Mouse (Mus musculus): ENCODE data around the gene Efna2. TPM values are rescaled to one million over a fixed set of nuclear protein-coding genes. Genes with fewer than 3 reads are reported as not detected.

Efna2 gene
- polyA plus RNA-seq, 1 experiment, result 0.51 TPM

DNA sequence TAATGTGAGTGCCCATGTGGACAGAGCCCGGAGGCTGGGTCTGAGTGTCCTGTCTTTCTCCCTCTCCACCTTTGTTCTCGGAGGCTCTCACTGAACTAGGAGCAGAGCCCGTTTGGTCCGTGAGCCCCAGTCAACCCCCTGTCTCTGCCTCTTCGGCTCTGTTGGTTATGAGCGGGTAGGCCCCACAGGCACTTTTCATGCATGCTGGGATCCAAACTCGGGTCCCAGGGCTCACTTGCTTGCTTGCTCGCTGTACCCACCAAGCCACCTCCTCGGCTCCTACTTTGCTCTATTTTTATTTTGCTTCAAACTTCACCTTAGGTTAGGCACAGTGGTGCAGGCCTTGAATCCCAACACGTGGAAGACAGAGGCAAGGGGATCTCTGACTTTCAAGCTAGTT lies 8.5 kb downstream of the Efna2 start:
- Histone ChIP-seq H3K27ac (ENCODE audit: insufficient read depth, low read depth, low read length) (no peak overlapping the region), H3K4me3 (ENCODE audit: insufficient read depth, low read length) (no peak overlapping the region), H3K4me1 (ENCODE audit: control insufficient read depth, insufficient read depth, low read length) (no peaks in the 10 kb centered on the region; the same call in 1 of the 2 replicates)
- no peak for TF ChIP-seq CTCF (IDR thresholded peaks at IDR 0.05; ENCODE audit: low read depth, low read length)
- TF ChIP-seq POLR2A (IDR thresholded peaks at IDR 0.05; ENCODE audit: borderline replicate concordance, low read depth, low read length), result no peak

DNA sequence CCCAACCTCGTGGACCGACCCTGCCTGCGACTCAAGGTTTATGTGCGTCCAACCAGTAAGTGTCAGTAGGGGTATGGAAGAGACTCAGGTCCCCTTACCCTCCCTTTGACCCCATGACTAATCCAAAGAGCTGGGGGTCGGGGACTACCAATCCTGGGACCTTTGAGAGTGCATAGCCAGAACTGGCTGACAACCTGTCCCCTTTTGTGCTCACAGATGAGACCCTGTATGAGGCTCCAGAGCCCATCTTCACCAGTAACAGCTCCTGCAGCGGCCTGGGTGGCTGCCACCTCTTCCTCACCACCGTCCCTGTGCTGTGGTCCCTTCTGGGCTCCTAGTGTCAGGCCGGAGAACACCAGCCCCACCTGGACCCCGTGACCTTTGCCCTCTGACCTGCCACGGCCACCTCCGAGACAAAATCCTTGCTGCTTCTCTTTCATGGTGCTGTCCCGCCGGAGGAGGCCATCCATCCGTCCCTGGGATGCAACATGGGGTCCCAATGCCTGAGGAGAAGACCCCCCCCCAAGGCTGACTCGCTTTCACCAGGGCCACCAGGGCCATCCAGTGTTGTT lies 9.3 kb downstream of the Efna2 start:
- Histone ChIP-seq H3K4me1 (ENCODE audit: control insufficient read depth, insufficient read depth, low read length) (no peaks in the 10 kb centered on the region; the same call in 1 of the 2 replicates), H3K4me3 (ENCODE audit: insufficient read depth, low read length) (no peak overlapping the region), H3K27ac (ENCODE audit: insufficient read depth, low read depth, low read length) (no peak overlapping the region)
- TF ChIP-seq POLR2A (IDR thresholded peaks at IDR 0.05; ENCODE audit: borderline replicate concordance, low read depth, low read length) (no peak), CTCF (IDR thresholded peaks at IDR 0.05; ENCODE audit: low read depth, low read length) (no peak)

DNA sequence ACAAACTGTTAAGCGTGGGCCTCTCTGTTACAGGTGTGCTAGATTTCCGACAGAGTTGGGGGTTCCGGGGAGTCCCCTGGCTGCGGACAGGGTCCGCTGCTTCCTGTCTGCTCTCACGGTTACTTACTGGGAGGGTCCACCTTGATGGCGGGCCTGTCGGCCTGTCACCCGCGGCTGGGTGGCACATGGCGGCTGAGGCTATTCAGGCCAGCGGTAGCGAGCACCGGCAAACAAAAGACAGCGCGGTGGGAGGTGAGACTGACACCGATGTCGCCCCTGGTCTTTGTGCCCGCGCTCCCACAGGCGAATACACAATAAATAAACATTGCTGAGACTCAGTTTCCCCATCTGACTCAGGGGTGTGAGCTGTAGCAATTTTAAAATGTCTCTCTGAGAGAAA lies 10.7 kb downstream of the Efna2 start:
- TF ChIP-seq CTCF (IDR thresholded peaks at IDR 0.05; ENCODE audit: low read depth, low read length), result no peak
- TF ChIP-seq POLR2A (IDR thresholded peaks at IDR 0.05; ENCODE audit: borderline replicate concordance, low read depth, low read length), result no peak
- peak overlapping the region; percentile 37; the same call in 1 of the 2 replicates for H3K4me3 ChIP-seq (ENCODE audit: insufficient read depth, low read length)

DNA sequence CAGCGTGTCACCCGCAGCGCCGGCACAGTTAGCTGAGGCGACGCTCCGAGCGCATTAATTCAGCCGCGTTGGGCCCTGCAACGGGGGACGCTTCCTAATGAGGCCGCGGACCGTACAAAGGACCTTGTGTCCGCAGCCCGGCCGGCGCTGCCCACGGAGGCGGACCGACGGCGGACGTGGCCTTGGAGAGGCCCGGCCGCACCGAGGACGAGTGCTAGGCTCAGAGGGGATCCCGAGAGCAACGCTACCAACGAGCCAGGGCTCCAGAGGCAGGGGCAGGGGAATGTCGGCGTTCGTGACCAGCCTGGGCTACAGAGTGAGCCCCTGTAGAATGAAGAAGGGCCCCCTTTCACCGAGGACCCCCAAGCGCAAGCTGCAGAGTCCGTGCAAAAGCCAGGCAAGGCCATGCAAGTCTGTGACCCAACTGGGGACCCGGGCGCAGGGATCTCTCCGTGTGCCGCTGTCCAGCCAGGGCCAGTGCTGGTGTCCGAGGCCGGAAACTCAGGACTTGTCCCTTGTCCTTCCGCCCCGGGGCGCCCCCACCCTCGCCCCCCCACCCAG lies 11.3 kb downstream of the Efna2 start:
- H3K4me3 ChIP-seq (ENCODE audit: insufficient read depth, low read length), result peak overlapping the region; percentile 37
- no peaks in the 10 kb centered on the region; the same call in 1 of the 2 replicates for H3K4me1 ChIP-seq (ENCODE audit: control insufficient read depth, insufficient read depth, low read length)
- TF ChIP-seq POLR2A (IDR thresholded peaks at IDR 0.05; ENCODE audit: borderline replicate concordance, low read depth, low read length) (no peak), CTCF (IDR thresholded peaks at IDR 0.05; ENCODE audit: low read depth, low read length) (no peak)
- H3K27ac ChIP-seq (ENCODE audit: insufficient read depth, low read depth, low read length), result no peak overlapping the region

More for the DNA sequence above, 10.7 kb downstream of the Efna2 start:
- H3K4me1 ChIP-seq (ENCODE audit: control insufficient read depth, insufficient read depth, low read length), result no peaks in the 10 kb centered on the region; the same call in 1 of the 2 replicates
- H3K27ac ChIP-seq (ENCODE audit: insufficient read depth, low read depth, low read length), result no peak overlapping the region

DNA sequence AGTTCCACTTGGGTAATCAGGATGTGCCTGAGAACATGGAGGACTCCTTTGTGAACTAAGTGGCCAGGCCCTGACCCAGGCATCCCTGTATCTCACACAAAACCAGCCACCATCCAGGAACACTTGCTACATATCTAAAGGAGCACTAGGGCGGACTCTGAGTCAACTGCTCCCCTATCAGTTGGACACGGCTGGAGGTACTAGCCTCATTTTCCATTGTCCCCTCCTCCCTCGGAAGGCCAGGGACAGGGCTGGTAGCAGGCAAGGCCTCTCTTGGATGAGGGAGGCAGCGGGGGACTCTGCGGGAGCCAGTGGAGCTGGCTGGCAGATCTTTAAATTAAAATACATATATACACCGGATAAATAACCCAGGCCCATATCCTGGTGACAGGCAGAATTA lies 14.7 kb downstream of the Efna2 start:
- Histone ChIP-seq H3K4me3 (ENCODE audit: insufficient read depth, low read length) (no peak overlapping the region), H3K27ac (ENCODE audit: insufficient read depth, low read depth, low read length) (no peak overlapping the region), H3K4me1 (ENCODE audit: control insufficient read depth, insufficient read depth, low read length) (no peaks in the 10 kb centered on the region; the same call in 1 of the 2 replicates)
- TF ChIP-seq POLR2A (IDR thresholded peaks at IDR 0.05; ENCODE audit: borderline replicate concordance, low read depth, low read length) (no peak), CTCF (IDR thresholded peaks at IDR 0.05; ENCODE audit: low read depth, low read length) (no peak)

DNA sequence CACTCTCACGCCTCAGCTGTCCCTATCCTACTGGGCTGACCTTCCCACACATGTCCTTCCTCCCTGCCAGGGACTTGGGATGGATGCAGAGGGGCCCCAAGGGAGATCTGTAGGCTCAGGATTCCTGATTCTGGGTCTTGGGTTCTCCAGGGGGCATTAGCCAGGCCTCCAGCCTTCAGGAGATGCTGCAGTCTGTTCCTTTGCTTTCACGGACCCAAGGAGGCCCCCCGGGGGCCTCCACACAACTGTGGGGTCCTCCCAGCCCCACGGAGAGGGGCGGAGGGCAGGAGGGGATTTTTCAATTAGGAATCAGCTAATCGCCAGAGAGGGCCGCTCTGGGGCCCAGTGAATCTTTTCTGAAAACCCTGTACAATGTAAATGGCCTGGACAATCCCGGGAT lies 15.2 kb downstream of the Efna2 start:
- no peak for TF ChIP-seq POLR2A (IDR thresholded peaks at IDR 0.05; ENCODE audit: borderline replicate concordance, low read depth, low read length)
- no peak for TF ChIP-seq CTCF (IDR thresholded peaks at IDR 0.05; ENCODE audit: low read depth, low read length)
- Histone ChIP-seq H3K4me1 (ENCODE audit: control insufficient read depth, insufficient read depth, low read length) (no peaks in the 10 kb centered on the region; the same call in 1 of the 2 replicates), H3K4me3 (ENCODE audit: insufficient read depth, low read length) (no peak overlapping the region), H3K27ac (ENCODE audit: insufficient read depth, low read depth, low read length) (no peak overlapping the region)

DNA sequence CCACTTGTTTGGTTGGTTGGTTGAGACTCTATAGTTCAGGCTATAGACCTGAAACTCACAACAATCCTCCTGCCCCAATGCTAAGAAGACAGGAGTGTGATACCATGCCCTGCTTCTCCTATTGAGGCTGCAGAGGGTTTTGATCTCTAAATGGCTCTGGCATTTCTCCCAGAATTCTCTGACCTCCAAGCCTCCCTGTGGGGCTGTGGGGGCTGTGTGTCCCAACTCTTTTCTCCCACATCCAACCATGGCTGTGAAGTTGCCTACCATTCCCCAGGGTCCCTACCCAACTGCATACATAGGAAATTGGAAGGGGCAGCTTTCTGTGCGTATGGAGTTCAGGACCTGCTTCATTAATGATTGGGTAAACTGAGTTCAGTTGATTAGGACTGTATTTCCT lies 16.9 kb downstream of the Efna2 start:
- H3K27ac ChIP-seq (ENCODE audit: insufficient read depth, low read depth, low read length), result no peak overlapping the region

DNA sequence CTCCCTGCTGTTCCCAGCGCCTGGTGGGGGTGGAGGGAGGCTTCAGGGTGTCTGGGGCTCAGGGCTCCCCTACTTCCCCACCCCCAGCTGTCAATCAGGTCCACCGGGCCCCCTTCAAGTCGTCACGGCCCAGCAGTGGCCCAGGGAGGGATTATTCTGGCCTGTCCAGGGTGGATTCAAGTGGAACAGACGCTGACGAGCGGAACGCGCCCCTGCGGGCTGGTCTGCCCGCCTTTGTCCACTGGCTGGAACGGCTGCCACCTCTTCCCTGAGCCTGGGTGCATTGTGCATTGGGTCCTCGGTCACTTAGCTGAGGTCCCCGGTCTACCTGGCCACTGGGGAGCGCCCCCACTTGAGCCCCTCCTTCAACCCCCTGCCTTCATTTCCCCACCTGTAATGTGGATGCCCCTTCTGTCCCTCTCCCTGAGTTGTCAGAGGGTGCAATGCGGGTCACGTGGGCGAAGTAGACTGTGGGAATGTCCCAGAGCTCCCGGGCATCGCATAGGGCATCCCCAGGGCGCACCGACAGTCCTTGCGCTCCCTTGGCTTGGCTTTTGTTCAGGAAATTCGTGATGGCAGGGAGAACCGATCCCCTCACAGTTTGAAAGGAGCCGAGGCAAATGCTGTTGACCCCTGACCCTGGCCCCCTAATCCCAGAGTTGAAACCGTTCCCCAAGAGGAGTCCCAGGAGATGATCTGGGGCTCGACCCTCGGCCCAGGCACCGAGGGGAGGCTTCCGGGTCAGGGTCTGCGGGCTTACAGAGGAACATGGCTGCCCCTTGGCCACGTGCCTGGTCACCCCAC lies 17.7 kb downstream of the Efna2 start:
- Histone ChIP-seq H3K4me3 (ENCODE audit: insufficient read depth, low read length) (no peak overlapping the region), H3K4me1 (ENCODE audit: control insufficient read depth, insufficient read depth, low read length) (no peaks in the 10 kb centered on the region), H3K27ac (ENCODE audit: insufficient read depth, low read depth, low read length) (no peak overlapping the region)
- TF ChIP-seq CTCF (IDR thresholded peaks at IDR 0.05; ENCODE audit: low read depth, low read length), result no peak
- no peak for TF ChIP-seq POLR2A (IDR thresholded peaks at IDR 0.05; ENCODE audit: borderline replicate concordance, low read depth, low read length)

More for the DNA sequence above, 16.9 kb downstream of the Efna2 start:
- no peaks in the 10 kb centered on the region for H3K4me1 ChIP-seq (ENCODE audit: control insufficient read depth, insufficient read depth, low read length)
- no peak overlapping the region for H3K4me3 ChIP-seq (ENCODE audit: insufficient read depth, low read length)
- TF ChIP-seq CTCF (IDR thresholded peaks at IDR 0.05; ENCODE audit: low read depth, low read length), result no peak
- no peak for TF ChIP-seq POLR2A (IDR thresholded peaks at IDR 0.05; ENCODE audit: borderline replicate concordance, low read depth, low read length)

DNA sequence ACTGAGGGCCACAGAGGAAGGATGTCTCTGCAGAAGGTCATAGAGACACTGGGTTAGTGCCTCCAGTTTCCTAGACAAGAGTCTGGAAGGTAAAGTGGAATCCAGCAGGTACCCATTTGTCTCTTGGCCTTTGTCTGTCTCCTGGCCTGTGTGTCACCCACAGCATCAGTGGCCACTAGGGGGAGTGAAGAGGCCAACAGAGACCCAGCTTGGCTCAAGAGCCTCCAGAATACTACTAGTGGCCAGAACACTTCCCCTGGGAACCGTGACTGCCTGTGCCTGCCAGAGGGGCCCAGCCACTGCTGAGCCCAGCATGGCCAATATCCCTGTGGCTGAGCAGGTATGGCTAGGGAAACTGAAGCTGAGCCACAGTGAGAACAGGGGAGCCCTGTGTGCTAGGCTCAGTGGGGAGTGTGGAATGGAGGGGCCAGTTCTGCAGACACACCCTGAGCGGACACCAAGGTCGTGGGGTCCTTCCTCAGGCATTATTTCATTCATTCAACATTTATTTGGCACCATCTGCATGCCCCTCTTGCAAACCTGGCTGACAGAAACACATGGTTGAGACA lies 20.2 kb downstream of the Efna2 start:
- Histone ChIP-seq H3K4me1 (ENCODE audit: control insufficient read depth, insufficient read depth, low read length) (peaks cover 4% of the 10 kb centered on the region; the same call in 1 of the 2 replicates), H3K27ac (ENCODE audit: insufficient read depth, low read depth, low read length) (no peak overlapping the region), H3K4me3 (ENCODE audit: insufficient read depth, low read length) (no peak overlapping the region)
- peak; percentile 64 for TF ChIP-seq CTCF (IDR thresholded peaks at IDR 0.05; ENCODE audit: low read depth, low read length)
- no peak for TF ChIP-seq POLR2A (IDR thresholded peaks at IDR 0.05; ENCODE audit: borderline replicate concordance, low read depth, low read length)
